ENCODE assay signal across 13 mouse cellular contexts in the genomic region with DNA sequence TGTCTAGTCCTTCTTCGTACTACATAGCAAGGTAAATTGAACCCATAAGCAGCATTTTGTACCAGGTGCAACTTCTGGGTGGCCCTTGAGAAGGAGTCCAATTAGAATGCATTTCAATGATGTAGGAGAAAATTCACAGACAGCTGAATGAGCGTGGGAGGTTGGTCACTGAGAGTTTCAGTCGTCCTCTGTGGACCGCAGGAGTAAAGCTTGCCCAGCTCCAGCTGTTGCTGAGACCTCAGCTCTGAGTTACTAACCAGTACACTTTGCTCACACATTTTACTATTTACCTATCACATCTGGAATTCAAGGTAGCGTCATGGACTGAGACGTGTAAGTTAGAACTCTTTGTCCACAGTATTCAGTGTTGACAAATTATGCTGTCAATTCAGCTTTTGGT.
"Had no signal": no experiment of that assay in that cellular context is flagged by ENCODE, and none has a peak within 500 bp of the region (broad histone marks: within the 10 kb centered on the region; RNA-seq: fewer than 3 reads in every experiment).

No protein-coding gene starts in this region.

- DNase-seq: kidney, postnatal 14 days; lung, embryonic 14.5 days; lung, postnatal 10 days; lung, postnatal 4 days; midbrain, embryonic 14.5 days; thymus, adult 2 months; thymus, postnatal 25 days had no signal

- H3K4me3 ChIP-seq: kidney, embryonic 15.5 days; limb, embryonic 15.5 days; liver, embryonic 12.5 days; midbrain, embryonic 10.5 days; neural tube, embryonic 12.5 days; stomach, embryonic 15.5 days had no signal

- H3K4me2 ChIP-seq: kidney, embryonic 15.5 days; limb, embryonic 15.5 days; liver, embryonic 12.5 days; lung, embryonic 14.5 days; neural tube, embryonic 12.5 days; stomach, embryonic 15.5 days had no signal

- ATAC-seq: liver, embryonic 12.5 days had no signal

- H3K4me1 ChIP-seq: kidney, embryonic 15.5 days; limb, embryonic 15.5 days; liver, embryonic 12.5 days; midbrain, embryonic 10.5 days; neural tube, embryonic 12.5 days; stomach, embryonic 15.5 days had no signal

- H3K36me3 ChIP-seq: kidney, embryonic 15.5 days; limb, embryonic 15.5 days; liver, embryonic 12.5 days; midbrain, embryonic 10.5 days; neural tube, embryonic 12.5 days; stomach, embryonic 15.5 days had no signal

- H3K9ac ChIP-seq: kidney, embryonic 15.5 days; limb, embryonic 15.5 days; liver, embryonic 12.5 days; lung, embryonic 14.5 days; neural tube, embryonic 12.5 days; stomach, embryonic 15.5 days had no signal

- H3K27me3 ChIP-seq: kidney, embryonic 15.5 days; limb, embryonic 15.5 days; liver, embryonic 12.5 days; neural tube, embryonic 12.5 days; stomach, embryonic 15.5 days had no signal

- H3K9me3 ChIP-seq: kidney, embryonic 15.5 days; limb, embryonic 15.5 days; liver, embryonic 12.5 days; midbrain, embryonic 10.5 days; neural tube, embryonic 12.5 days; stomach, embryonic 15.5 days had no signal

- H3K27ac ChIP-seq: kidney, embryonic 15.5 days; limb, embryonic 15.5 days; liver, embryonic 12.5 days; midbrain, embryonic 10.5 days; neural tube, embryonic 12.5 days; stomach, embryonic 15.5 days had no signal
